Mouse (Mus musculus) neural tube, embryonic 14.5 days (tissue): ENCODE results near the gene Nedd9. TPM values are rescaled to one million over a fixed set of nuclear protein-coding genes. Genes with fewer than 3 reads are reported as not detected.

Experiments
- ATAC-seq: fragments of 200-750 bp; cut with Nextera tagmentation; 2 replicates; pipeline ENCODE4 v1.8.0; 2017; ENCODE audit warnings: low read depth, mild to moderate bottlenecking, moderate TSS enrichment, moderate library complexity
- H3K27ac ChIP-seq: fragments of 300-500 bp; sonication (generic); 2 replicates; pipeline ENCODE4 v1.5.1; 2014; ENCODE audit warnings: low read depth, mild to moderate bottlenecking, control low read depth, low read length, moderate library complexity, mixed read lengths
- H3K27me3 ChIP-seq: fragments of 300-500 bp; sonication (generic); 2 replicates; pipeline ENCODE4 v1.6.1; 2014; ENCODE audit warnings: low read length; ENCODE audit not compliant: control insufficient read depth, insufficient read depth
- H3K36me3 ChIP-seq: fragments of 300-500 bp; sonication (generic); 2 replicates; pipeline ENCODE4 v1.6.1; 2014; ENCODE audit warnings: low read length, mixed read lengths; ENCODE audit not compliant: control insufficient read depth, insufficient read depth
- H3K4me1 ChIP-seq: fragments of 300-500 bp; sonication (generic); 2 replicates; pipeline ENCODE4 v1.6.1; 2014; ENCODE audit warnings: low read length; ENCODE audit not compliant: control insufficient read depth, insufficient read depth
- H3K4me2 ChIP-seq: fragments of 300-500 bp; sonication (generic); 2 replicates; pipeline ENCODE4 v1.6.1; 2014; ENCODE audit warnings: mild to moderate bottlenecking, low read depth, low read length, control low read depth
- H3K4me3 ChIP-seq: fragments of 300-500 bp; sonication (generic); 2 replicates; pipeline ENCODE4 v1.5.1; 2014; ENCODE audit warnings: low read depth, low read length, control low read depth, mixed read lengths
- H3K9ac ChIP-seq: fragments of 300-500 bp; sonication (generic); replicated peaks from 2 replicates; pipeline ENCODE4 v1.6.1; 2014; ENCODE audit warnings: low read depth, mild to moderate bottlenecking, control low read depth, low read length, mixed read lengths
- H3K9me3 ChIP-seq: fragments of 300-500 bp; sonication (generic); 2 replicates; pipeline ENCODE4 v1.6.1; 2016; ENCODE audit warnings: low read length; ENCODE audit not compliant: control insufficient read depth
- WGBS: fragments of 180-500 bp; shearing (Covaris S2); extraction: QIAGEN DNeasy Blood & Tissue Kit; methylation state at CpG from one replicate; pipeline ENCODE4 v1.1.7; 2014; 5-methylcytosine and 5-hydroxymethylcytosine counted together
- polyA plus RNA-seq: library from polyadenylated mRNA; unstranded; fragments of >200 nt; fragmentation: Nextera tagmentation; extraction: Ambion mirVana; gene quantifications from 2 replicates; pipeline ENCODE4 v1.2.1, GENCODE M21; 2014

Nedd9 gene
- polyA plus RNA-seq, 1 experiment from 2014 or later: 15.1 TPM

- Histone ChIP-seq H3K27ac (no peak overlapping the region), H3K9me3 (no peaks in the 10 kb centered on the region), H3K4me2 (no peak overlapping the region), H3K36me3 (no peaks in the 10 kb centered on the region), H3K9ac (no peak overlapping the region), H3K27me3 (no peaks in the 10 kb centered on the region), H3K4me3 (no peak overlapping the region), H3K4me1 (no peaks in the 10 kb centered on the region)
- ATAC-seq: no peak
- 84% methylated on average over 13 of the region's 13 CpGs for WGBS
These were observed 76.7 kb downstream of the Nedd9 start for GRCm38 (mm10) chr13:41410191-41411074.

DNA sequence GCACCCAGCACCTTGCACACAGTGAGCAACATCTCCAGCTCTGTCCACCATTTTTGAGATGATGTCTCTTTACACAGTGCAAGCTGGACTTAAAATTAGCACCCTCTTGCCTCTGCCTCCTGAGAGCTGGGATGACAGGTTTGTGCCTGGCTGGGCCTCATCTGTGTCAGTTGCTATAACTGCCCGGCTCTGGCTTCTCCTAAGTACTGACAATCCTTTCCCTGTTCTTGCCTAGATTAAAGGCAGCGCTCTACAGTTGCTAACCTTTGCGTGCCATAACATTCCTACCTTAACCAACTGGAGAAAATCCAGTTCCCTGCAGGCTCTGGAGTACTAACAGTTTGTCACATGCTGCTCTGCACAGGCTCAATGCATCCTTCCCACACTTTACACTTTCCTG, 77.9 kb downstream of the Nedd9 start:
- WGBS: 87% methylated on average over 3 of the region's 3 CpGs
- ATAC-seq: no peak
- Histone ChIP-seq H3K9me3 (no peaks in the 10 kb centered on the region), H3K36me3 (no peaks in the 10 kb centered on the region), H3K4me1 (no peaks in the 10 kb centered on the region), H3K4me3 (no peak overlapping the region), H3K9ac (no peak overlapping the region), H3K27ac (no peak overlapping the region), H3K27me3 (no peaks in the 10 kb centered on the region), H3K4me2 (no peak overlapping the region)

DNA sequence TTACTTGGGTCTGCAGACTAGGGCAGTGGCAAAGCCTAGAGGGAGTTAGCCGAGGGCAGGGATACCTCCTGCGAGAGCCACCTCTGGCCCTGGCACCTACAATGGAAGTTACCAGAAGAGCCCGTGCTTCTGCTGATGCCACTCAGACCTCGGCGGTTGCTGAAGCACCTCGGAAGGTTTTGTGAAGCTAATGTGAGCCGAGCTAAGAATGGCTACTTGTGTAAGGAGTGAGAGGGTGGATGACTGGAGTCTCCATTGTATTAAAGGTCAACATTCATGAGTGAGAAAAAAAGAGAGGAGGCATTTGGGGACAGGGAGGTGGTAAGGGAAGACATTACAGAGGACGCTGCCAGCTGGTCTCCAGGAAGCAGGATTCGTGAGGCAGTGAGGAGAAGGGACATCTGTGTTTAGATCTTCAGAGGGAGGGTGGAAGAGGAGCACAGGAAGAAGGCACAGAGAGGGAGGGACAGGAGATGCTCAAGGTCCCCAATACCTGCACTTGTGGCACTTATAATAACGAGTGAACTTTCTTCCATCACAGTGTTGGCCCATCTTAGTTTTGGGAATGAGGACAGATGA, 78.7 kb downstream of the Nedd9 start:
- no peaks in the 10 kb centered on the region for H3K4me1 ChIP-seq
- H3K36me3 ChIP-seq: no peaks in the 10 kb centered on the region
- no peak overlapping the region for H3K9ac ChIP-seq
- no peak overlapping the region for H3K27ac ChIP-seq
- H3K9me3 ChIP-seq: no peaks in the 10 kb centered on the region
- H3K4me3 ChIP-seq: no peak overlapping the region
- no peak overlapping the region for H3K4me2 ChIP-seq
- no peak for ATAC-seq
- H3K27me3 ChIP-seq: no peaks in the 10 kb centered on the region
- 77% methylated on average over 10 of the region's 10 CpGs for WGBS

DNA sequence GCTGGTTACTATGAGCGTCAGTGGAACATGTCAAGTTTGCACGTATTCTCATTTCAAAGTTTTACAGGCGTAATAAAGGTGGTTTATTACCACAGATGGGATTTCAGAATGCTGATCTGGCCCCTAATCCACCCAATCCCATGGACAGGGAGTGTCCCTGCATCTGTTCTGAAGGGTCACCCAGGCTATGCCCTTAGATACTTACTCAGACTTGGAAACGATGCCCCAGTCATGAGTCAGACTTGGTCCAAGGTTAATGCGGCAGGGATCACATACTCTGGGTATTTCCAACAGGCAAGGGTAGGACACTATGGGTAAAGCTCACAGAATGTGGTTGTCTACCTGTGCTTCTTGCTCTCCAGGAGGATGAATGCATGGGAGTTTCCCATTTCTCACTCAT, 82.2 kb downstream of the Nedd9 start:
- Histone ChIP-seq H3K36me3 (no peaks in the 10 kb centered on the region), H3K27ac (no peak overlapping the region), H3K9me3 (no peaks in the 10 kb centered on the region), H3K4me1 (peaks cover 4% of the 10 kb centered on the region; the same call in 1 of the 2 replicates), H3K27me3 (no peaks in the 10 kb centered on the region), H3K4me3 (no peak overlapping the region), H3K4me2 (no peak overlapping the region), H3K9ac (no peak overlapping the region)
- 92% methylated on average over 5 of the region's 5 CpGs for WGBS
- ATAC-seq: no peak

DNA sequence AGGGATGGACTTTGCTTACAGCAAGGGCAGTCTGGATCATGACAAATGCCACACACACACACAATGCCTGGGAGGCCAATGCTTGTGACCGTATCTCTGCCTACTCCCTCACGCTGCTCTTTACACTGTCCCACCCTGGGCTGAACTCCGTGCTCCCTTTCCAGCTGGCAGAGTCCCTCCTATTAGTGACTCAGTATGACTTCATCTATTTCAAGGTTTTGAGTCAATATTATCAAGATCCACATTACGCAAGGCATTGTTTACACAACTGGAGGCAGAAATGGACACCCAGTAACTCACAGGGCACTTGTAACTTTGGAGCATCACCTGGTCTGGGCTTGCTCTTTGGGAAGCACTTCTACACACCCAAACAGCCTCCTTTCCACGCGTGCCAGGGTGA, 83.3 kb downstream of the Nedd9 start:
- Histone ChIP-seq H3K4me1 (peaks cover 4% of the 10 kb centered on the region; the same call in 1 of the 2 replicates), H3K9me3 (no peaks in the 10 kb centered on the region), H3K4me3 (no peak overlapping the region), H3K36me3 (no peaks in the 10 kb centered on the region), H3K9ac (no peak overlapping the region), H3K4me2 (no peak overlapping the region), H3K27ac (no peak overlapping the region), H3K27me3 (no peaks in the 10 kb centered on the region)
- ATAC-seq: no peak
- WGBS: 78% methylated on average over 6 of the region's 6 CpGs

DNA sequence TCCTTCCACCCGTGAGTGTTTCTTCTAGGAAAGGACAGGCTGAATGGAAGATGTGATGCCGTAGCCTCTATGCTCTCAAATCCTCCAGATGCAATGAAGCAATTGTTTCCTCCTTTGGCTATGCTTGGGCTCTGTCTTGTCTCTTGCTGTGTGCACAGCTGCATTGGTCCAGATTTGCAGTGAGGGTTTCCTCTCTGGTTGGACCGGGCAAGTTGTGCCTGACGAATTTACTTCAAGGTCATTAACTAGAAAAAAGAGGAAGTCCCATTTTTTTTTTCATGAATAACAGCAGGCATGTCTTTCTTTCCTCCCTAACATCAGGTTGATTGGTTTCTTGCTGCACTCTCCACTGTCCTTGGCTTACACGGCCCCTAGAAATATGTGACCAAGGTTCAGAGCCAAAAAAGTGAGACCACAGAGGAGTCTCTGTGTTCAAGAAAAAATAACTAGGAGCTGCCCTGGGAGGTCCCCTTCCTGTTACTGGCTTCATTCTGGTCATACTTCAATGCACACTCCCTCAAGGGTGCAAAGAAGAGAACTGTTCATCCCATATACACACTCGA, 84.6 kb downstream of the Nedd9 start:
- Histone ChIP-seq H3K4me3 (no peak overlapping the region), H3K4me1 (peaks cover 4% of the 10 kb centered on the region; the same call in 1 of the 2 replicates), H3K9ac (no peak overlapping the region), H3K9me3 (no peaks in the 10 kb centered on the region), H3K36me3 (no peaks in the 10 kb centered on the region), H3K27ac (peak overlapping the region; percentile 60; the same call in 1 of the 2 replicates), H3K4me2 (no peak overlapping the region), H3K27me3 (no peaks in the 10 kb centered on the region)
- peak; percentile 46; the same call in 1 of the 2 replicates for ATAC-seq
- 19% methylated on average over 6 of the region's 6 CpGs for WGBS

DNA sequence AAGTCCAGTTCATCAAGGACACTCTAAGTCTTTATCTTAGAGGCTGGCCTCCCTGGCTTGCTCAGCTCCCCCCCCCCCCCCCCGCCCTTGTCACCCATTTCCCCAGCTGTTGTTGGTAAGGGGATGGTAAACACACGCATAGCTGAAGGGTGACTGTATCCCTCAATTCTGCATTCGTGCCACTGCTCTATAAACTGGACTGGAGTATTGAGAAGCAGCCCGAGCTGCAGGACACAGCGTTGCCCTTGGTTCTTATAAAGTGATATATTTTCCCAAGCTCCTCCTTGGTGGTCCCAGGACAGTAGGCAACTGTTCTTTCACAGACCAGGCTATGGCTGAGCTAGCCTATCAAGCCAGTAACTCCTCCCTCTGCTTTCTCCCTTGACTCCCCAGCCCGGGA, 85.4 kb downstream of the Nedd9 start:
- Histone ChIP-seq H3K4me3 (no peak overlapping the region), H3K9ac (no peak overlapping the region), H3K36me3 (no peaks in the 10 kb centered on the region), H3K27ac (no peak overlapping the region), H3K27me3 (no peaks in the 10 kb centered on the region), H3K4me1 (peaks cover 4% of the 10 kb centered on the region; the same call in 1 of the 2 replicates), H3K9me3 (no peaks in the 10 kb centered on the region), H3K4me2 (no peak overlapping the region)
- ATAC-seq: peak; percentile 93
- 12% methylated on average over 5 of the region's 6 CpGs for WGBS

- Histone ChIP-seq H3K9me3 (no peaks in the 10 kb centered on the region), H3K9ac (no peak overlapping the region), H3K4me1 (peaks cover 4% of the 10 kb centered on the region; the same call in 1 of the 2 replicates), H3K27me3 (no peaks in the 10 kb centered on the region), H3K4me3 (no peak overlapping the region), H3K4me2 (no peak overlapping the region), H3K27ac (no peak overlapping the region), H3K36me3 (no peaks in the 10 kb centered on the region)
- no peak for ATAC-seq
- 77% methylated on average over 3 of the region's 3 CpGs for WGBS
These were observed 86.9 kb downstream of the Nedd9 start for GRCm38 (mm10) chr13:41400289-41400688.

DNA sequence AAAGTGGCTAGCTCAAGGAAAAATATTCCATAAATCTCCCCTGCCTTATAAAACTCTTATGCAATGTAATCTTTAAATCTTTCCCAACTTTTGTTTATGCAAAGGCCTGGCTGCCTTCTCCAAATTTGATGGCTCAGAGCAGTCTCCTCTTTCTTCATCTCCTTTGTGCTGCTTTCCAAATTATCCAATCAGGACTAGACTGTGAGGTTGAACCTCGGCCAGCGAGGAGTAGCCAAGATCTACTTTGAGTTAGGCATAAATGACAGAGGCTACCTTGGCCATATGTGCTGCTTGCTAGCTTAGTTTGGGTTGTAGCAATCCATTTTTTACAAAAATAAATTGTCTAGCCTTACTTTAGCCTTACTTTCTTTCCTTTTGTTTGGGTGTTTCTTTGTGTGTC, 95.0 kb downstream of the Nedd9 start:
- H3K4me3 ChIP-seq: no peak overlapping the region
- WGBS: 94% methylated on average over 2 of the region's 2 CpGs
- H3K27ac ChIP-seq: no peak overlapping the region
- ATAC-seq: no peak
- no peaks in the 10 kb centered on the region for H3K27me3 ChIP-seq
- no peaks in the 10 kb centered on the region for H3K4me1 ChIP-seq
- H3K4me2 ChIP-seq: no peak overlapping the region
- H3K9ac ChIP-seq: no peak overlapping the region
- H3K9me3 ChIP-seq: no peaks in the 10 kb centered on the region
- no peaks in the 10 kb centered on the region for H3K36me3 ChIP-seq
